Mouse (Mus musculus) frontal cortex, adult (tissue): ENCODE results near the gene Btn1a1.

ENCODE experiments used
- ATAC-seq: cut with Nextera tagmentation; 2 replicates; pipeline ENCODE4 v1.9.2; 2017; ENCODE audit warnings: mild to moderate bottlenecking, moderate library complexity, mixed read lengths; ENCODE audit not compliant: low TSS enrichment

Gene Btn1a1

DNA sequence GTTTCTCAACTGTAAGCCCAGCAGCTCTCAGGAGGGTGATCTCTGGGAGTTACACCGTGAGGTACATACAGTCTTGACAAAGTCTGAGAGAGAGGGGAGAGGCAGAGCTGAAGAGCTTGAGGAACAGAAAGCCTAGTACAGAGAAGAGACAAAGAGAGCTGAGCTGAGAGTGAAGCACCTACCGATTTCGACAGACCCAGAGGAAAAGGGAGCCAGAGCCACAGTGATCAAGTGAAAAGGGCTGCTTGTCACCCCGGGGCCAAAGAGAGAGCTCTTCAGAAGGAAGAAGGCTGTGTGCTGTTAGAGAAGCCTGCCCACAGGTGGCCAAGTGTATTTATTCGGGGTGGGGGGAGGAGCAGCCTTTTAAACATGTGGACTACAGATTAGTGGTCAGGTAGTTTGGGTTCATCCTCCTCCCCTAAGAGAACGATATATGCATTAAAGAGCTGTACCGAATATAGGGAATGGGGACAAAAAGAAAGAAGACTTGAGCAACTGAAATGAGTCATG lies at the start of gene Btn1a1:
Gene Btn1a1 (minus strand): TSS at position 302 of the 510 bp plus-strand sequence.
- no peak for ATAC-seq

DNA sequence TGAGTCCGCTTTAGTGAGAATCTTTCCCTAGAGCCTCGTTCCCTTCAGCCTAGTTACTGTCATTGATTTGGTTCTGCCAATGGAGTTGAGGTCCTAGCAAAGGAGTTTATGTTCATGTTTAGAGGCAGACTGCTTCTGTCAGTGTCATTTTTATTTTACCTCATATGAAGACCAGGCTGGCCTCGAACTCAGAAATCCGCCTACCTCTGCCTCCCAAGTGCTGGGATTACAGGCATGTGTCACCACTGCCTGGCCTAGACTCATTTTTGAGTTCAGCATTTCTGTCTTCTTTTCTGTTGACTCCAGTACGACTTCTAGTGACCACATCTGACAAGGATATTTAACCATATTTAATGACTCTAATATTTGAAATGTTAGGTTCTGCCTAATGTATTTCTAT lies 49.6 kb upstream of the Btn1a1 start:
- no peak for ATAC-seq

DNA sequence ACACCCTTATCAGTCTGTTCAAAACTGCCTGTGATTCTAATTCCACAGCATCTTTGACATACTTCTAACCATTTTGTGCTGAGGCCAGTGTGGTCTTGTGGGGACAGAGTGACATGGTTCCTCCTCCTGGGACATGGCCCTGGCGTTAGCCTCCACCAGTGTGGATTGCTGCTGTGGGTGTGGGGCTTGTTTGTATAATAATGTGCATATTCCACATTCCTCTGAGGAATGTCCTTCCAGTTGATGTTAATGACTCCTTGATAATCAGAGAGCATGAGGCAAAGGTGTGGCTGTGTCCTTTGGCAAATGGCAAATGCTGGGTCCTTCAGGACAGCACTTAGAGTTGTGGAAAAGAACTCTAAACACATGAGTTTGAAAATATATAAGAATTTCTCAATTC lies 47.8 kb upstream of the Btn1a1 start:
- ATAC-seq, result no peak

DNA sequence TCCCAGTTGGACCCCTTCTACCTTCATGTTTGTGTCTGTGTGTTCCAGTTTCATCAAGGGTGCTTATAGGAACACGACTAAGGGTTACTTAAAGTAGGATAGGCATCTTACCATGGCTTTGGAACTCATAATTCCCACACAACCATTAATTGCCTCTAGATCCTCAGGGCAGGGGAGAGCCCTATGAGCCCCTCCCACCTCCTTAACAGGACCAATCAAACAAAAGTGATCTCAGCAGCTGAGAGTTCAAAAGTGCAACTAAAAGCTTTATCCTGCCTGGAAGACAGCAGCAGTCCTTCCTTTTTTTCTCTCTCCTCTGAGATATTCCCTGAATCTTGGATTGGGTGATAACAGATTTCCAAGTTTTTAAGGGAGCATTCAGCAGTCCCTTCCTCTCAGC lies 44.4 kb upstream of the Btn1a1 start:
- ATAC-seq, result no peak

DNA sequence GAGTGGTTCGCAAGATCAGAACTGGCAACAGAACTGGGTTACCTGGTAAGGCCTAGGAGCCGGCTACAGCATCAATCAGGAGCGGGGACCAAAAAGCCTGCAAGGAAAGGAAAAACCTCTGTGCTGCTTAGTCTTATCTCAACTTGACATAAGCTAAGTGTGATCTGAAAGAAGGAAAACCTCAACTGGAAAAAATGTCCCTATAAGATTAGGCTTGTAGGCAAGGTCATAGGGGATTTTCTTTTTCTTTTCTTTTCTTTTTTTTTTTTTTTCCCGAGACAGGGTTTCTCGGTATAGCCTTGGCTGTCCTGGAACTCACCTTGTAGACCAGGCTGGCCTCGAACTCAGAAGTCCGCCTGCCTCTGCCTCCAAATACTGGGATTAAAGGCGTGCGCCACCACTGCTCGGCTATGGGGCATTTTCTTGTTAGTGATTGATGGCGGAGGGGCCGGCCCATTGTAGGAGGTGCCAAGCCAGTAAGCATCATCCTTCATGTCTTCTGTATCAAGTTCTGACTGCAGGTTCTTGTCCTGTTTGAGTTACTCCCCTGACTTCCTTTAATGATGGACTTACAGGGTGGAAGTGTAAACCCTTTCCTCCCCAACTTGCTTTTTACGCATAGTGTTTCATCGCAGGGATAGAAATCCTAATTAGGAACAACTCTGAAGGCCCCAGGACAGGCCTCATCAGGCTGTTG lies 41.3 kb upstream of the Btn1a1 start:
- no peak for ATAC-seq

DNA sequence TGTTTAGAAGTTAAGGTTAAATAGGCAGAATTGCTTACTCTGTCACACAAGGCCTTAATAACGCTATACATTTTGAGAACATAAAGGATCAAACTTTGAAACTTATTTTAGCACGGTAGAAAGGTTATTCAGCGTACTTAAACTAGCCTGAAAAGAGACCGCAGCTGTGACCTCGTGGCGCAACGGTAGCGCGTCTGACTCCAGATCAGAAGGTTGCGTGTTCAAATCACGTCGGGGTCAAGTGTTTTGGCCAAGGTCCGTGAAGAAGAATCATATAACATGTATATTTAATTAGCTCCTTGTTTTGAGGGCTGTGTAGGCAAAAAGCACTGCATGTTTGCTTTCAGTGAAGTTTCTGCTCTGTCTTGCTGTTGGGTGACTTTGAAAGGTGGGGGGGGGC lies 40.6 kb upstream of the Btn1a1 start:
- no peak for ATAC-seq

DNA sequence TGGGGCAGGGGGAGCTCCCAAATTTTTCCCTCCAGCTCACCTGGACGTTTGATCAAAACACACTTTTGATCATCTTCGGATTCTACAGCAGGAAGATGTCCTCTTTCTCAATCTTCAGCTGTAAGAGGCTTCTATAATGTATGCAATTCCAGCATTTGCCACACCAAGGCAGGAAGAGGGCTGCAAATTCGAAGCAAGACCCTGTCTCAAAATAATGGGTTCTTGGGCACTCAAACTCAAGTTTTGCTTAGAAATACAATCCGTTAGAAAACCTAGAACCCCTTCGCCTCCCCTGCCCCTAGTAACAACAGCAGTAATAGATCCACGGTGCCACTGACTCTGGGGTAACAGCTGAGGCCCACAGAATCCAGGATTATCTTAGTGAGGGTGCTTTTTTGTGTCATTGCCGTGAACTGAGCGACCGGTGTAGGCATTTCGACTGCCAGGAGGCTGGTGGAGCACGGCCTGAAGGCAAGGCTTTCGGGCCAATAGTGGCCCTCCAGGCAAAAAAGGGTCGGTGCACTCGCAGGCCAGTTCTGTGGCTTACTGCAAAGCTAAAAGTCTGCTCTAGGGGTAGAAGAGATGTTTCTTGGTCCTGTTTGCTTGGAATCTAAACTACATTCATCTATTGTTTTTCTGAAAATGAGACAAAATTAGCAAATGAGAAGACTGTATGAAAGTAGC lies 40.1 kb upstream of the Btn1a1 start:
- ATAC-seq, result no peak

DNA sequence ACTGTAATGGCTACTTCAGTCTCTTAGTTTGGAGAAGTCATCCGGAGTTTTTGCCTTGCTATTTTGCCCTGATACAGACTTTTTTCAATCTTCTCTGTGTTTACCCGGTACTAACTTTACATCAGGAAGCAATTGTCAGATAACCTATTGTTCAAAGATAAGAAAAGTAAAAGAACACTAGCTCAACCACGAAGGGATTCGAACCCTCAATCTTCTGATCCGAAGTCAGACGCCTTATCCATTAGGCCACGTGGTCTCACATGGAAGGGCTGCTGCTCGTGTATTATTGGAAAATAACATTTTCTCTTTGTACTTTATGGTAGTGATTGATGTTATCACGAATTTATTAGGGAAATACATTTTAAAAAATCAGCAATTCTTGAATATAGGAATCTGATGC lies 38.1 kb upstream of the Btn1a1 start:
- no peak for ATAC-seq

DNA sequence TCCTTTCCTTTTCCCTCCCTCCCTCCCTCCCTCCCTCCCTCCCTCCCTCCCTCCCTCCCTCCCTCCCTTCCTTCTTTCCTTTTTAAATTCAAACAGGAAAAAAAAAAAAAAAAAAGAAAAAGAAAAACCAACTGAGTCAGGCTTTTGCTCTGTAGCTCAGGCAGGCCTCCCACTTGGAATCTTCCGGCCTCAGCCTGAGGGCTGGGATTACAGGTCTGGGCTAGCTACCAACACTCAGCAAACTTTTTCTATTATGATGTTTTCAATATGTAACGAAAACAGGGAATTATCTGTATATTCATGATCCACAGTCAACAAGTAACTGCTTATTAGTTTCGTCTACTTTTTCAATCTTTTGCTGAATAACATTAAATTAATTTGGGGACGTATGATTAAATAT lies 37.2 kb upstream of the Btn1a1 start:
- no peak for ATAC-seq

DNA sequence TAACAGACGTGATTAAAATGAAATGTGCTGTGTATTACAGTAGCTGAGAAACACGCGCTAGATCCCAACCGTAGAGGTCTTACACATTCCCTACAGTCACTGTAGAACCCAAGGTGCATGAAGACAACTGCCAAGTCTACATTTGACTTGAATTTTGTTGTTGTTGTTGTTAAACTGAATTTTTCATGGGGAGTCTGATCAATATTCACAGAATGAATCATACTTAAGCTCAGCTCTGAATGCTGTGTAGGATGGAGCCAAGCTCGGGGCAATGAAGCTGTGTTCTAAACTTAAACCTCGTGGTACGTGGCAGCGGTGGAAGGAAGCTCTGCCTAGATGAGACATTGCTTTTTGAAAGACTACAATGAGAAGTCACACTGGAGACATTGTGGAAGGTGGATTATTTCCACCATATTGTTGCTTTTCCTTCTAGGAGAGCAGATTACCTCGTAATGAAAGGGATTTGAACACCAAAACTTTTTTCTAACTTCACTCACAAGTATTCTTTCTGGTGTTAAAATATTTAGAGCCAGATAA lies 36.4 kb upstream of the Btn1a1 start:
- ATAC-seq, result no peak

DNA sequence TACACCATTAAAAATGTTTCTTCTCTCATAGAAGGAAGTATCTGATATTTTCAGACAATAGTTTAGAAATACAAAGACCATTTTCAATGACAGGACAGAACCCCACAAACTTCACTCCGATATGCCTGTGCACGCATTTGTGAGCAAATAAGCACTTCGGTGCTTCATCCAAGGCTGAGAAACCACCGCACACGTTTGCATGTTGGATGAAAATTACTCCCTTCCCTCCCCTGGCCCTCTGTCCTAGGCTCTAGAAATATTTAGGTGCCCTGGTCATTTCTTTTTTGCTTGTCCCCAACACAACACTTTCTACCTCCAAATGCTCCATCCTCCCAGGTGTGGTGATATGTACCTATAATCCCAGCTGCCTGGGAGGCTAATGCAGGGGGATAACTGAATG lies 35.8 kb upstream of the Btn1a1 start:
- no peak for ATAC-seq

DNA sequence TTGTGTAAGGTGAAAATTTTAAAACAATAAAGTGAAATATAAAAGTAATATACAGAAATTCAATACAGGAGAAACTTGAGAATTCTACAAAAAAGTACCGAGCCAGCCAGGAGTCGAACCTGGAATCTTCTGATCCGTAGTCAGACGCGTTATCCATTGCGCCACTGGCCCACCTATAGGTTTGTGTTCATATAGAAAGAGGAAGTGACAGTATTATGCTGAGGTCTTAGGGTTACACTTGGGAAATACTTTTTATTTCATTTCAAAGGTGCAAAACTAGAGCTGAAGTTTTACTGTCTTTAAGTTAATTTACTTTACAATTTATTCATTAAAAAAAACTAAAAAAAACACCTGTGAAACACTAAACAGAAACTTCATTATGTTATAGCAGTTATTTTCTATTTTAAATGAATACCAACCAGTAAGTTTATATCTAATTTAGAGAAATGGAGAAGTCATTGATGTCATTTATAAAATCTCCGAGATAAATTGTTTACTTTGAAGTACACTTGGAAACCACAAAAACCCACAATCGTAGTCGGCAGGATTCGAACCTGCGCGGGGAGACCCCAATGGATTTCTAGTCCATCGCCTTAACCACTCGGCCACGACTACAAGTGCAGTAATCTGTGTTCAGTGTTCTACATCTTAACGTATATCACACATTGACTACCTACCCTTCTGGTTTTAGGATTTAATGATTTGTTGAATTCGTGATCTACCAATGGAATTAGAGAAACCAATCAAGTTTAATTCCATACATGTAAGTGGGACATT lies 34.9 kb upstream of the Btn1a1 start:
- peak; percentile 35; the same call in 1 of the 2 replicates for ATAC-seq

DNA sequence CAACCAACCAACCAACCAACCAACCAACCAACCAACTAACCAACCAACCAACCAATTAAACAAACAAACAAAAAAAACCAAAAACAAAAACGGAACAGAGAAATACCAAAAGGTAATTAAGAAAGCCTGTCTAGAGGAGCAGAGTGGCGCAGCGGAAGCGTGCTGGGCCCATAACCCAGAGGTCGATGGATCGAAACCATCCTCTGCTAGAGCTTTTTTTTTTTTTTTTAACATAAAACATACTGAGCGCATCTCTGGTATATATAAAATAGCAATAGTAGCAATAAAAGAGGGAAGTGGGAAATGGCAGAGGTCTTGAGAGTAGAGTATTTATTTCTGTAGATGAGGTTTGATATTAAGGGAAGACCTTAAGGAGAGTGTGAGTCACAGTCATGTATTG lies 34.2 kb upstream of the Btn1a1 start:
- no peak for ATAC-seq

DNA sequence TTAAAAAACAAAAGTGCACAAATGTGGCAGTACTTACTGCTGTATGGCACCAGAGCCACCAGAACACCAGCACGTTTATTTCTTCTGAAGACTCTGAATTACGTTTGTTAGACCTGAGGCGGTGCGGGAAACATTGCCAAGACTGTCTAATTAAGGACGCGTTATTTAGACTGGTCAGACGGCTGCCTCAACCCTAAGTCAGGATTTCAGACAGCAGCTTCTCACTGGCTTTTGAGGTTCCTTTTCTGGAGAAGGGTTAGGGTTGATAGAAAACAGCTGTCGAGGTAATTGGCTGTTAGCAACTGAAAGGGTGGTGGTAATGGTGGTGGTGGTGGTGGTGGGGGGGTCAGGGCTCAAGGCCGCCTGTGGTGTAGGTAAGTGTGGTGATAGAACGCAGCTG lies 33.0 kb upstream of the Btn1a1 start:
- ATAC-seq, result no peak

DNA sequence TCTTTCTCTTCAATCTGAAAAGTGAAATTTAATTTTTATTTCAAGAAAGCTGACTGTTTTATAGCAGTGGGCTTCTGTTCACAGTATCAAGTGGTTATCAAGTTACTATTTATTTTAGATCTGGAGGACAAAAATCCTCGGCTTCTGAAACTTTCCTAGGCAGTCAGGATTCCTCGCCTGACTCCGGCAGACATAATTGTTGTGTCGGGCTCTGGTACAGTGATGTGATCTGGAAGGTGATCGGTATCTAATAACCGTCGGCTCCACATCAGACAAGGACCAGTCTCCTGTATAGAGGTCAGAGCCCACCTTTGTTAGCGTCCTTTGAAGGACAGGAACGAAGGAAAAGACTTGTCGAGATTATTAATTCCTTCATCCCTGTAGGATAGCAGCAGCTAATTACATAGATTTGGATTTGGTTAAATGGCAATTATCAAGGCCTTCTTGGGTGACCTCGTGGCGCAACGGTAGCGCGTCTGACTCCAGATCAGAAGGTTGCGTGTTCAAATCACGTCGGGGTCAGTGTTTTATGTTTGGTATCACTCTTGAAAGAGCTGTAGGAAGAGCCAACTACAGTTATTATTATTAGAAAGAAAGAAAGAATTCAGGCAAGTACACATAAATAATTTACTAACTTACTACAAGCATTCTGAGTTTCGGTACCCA lies 32.1 kb upstream of the Btn1a1 start:
- ATAC-seq, result no peak

DNA sequence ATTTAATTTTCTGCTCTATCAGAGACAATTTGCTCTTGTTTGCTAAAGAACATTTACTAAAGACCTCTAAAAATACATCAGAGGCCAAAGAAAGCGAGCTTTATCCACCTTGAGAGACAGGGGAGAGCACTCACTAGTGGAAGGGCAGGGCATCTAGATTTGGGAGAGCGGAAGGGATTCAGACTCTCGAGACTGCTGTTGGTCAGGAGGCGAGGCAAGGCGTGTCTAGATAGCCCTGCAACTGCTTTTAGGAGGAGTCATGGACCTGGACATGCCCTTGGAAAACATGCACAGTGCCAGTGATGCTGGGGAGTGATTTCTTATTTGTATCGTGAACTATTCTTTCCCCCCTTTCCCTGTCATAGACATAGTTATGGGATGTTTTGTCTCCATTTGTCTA lies 29.8 kb upstream of the Btn1a1 start:
- no peak for ATAC-seq

DNA sequence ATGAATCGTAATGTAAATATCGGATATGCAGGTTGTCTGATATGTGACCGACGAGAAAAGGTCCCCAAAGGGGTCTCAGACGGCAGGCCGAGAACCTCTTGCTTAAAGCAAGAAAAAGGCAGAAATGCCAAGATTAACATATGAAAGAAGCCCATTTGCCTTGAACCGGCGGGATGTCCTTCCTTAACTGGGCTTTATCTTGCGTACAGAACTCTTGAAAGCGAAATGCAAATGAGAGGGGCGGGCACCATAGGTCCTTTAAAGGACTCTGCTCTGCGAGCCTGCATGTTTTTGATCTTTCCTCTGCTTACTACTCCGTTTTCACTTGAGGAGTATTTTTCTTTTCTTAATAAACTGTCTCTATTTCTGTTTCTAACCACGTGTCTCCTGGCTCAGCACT lies 26.3 kb upstream of the Btn1a1 start:
- ATAC-seq, result no peak

DNA sequence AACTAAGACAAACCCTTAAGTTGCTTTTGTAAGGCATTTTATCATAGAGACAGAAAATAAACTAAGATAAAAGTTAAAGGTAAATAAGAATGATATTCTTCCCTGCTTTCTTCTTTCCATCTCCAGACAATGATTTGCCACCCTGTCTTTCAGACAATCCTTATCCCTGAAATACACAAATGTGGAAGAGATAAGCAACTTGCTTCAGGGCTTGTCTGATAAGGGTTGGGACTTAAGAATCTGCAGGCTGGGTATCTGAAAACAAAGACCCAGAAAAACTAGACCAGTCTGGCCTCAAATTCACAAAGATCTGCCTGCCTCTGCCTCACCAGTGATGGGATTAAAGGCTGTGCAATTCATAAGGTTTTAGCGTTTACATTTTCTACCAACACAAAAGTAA lies 25.6 kb upstream of the Btn1a1 start:
- no peak for ATAC-seq

DNA sequence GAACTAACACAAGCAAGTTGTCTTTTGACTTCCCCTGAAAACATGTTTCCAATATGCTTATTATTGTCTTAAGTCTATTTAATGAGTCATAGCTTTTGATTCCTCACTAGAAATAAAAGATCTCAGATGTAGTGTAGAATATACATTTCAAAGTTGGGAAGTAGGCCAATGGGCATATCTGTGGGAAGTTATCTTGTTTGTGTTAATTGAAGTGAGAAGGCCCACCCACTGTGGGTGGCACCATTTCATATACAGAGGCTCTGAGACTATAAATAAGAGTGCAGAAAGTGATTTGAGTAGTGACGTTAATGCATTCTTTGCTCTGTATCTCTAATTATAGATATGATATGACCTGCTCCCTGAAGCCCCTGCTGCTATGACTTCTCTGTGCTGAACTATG lies 25.2 kb upstream of the Btn1a1 start:
- peak; percentile 34; the same call in 1 of the 2 replicates for ATAC-seq

DNA sequence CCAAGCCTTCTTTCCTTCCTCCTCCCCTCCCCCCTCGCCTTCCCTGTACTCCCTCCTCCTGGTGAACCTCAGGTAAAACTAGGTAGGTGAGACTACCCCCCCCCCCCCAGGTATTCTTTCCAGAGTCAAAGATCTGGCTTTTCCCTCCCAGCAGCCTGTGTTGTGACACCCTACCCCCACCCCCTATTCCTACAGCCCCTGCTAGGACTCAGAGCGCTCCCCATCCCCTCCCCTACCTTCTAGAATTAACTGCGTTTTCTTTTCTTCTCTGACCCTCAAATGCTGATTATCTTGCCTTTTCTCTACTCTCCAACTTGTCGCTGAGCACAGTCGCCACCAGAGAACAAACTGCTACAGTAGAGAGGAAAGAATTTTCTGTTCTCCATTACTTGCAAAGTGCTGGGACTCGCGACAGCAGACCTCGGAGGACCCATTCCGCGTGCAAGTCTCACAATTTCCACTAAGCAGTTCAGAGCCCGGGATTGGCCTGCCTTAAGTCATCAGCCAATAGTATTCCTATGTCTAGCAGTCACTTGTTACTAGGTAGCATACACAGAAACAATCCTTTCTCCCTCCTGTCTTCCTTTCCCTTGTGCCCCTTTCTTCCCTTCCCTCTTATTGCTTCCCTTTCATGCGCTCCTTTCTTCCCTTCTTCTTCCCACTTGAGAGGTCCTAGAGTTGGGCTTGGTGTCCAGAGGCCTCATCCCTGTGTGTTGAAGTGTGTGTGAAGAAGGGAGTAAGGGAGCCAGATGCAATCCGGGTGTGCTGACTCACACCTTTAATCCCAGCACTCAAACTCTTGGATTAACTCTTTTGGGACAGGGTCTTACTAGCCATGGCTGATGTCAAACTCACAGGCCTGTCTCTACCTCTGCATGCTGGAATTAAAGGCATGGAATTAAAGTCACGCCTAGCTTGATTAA lies 23.0 kb upstream of the Btn1a1 start, which contains the start of gene Btn2a2:
Gene Btn2a2 (minus strand): TSS at position 458 of the 923 bp plus-strand sequence.
- ATAC-seq, result peak; percentile 99

DNA sequence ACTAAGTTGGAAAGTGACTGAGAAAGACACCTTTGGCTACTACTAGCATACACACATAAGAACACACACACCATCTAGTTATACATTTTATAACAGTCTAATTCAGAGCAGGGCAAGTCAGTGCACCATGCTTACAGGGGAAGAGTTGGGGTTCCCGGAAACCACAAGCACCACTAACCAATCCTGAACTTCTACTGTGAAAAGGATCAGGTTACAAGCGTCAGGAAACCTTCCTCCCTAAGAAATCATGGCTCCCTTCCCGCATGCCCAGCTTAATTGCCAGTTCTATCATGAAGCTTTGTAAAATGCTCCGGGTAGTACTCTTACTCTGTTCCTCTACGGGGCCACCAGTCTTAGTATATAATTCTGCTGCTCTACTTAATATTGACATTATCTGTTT lies 19.6 kb upstream of the Btn1a1 start:
- no peak for ATAC-seq
